Mouse (Mus musculus): ENCODE measurements around the gene Cd300a. TPM values are rescaled to one million over a fixed set of nuclear protein-coding genes. Genes with fewer than 3 reads are reported as not detected.

Cd300a gene
- polyA plus RNA-seq, 1 experiment: 239 TPM

- Histone ChIP-seq H3K27ac (ENCODE audit: insufficient read depth, low read depth, low read length) (no peak overlapping the region), H3K4me3 (ENCODE audit: insufficient read depth, low read length) (no peak overlapping the region), H3K4me1 (ENCODE audit: control insufficient read depth, insufficient read depth, low read length) (peaks cover 37% of the 10 kb centered on the region)
- TF ChIP-seq CTCF (IDR thresholded peaks at IDR 0.05; ENCODE audit: low read depth, low read length) (no peak), POLR2A (IDR thresholded peaks at IDR 0.05; ENCODE audit: borderline replicate concordance, low read depth, low read length) (no peak)
These were observed 14.5 kb upstream of the Cd300a start for GRCm38 (mm10) chr11:114875301-114875801.

- Histone ChIP-seq H3K4me1 (ENCODE audit: control insufficient read depth, insufficient read depth, low read length) (peaks cover 43% of the 10 kb centered on the region), H3K27ac (ENCODE audit: insufficient read depth, low read depth, low read length) (no peak overlapping the region), H3K4me3 (ENCODE audit: insufficient read depth, low read length) (no peak overlapping the region)
- TF ChIP-seq CTCF (IDR thresholded peaks at IDR 0.05; ENCODE audit: low read depth, low read length) (no peak), POLR2A (IDR thresholded peaks at IDR 0.05; ENCODE audit: borderline replicate concordance, low read depth, low read length) (no peak)
These were observed 13.7 kb upstream of the Cd300a start for GRCm38 (mm10) chr11:114876176-114876575.

GRCm38 (mm10) chr11:114876621-114877020 lies 13.2 kb upstream of the Cd300a start:
- Histone ChIP-seq H3K4me1 (ENCODE audit: control insufficient read depth, insufficient read depth, low read length) (peaks cover 47% of the 10 kb centered on the region), H3K27ac (ENCODE audit: insufficient read depth, low read depth, low read length) (peak overlapping the region; percentile 12; the same call in 1 of the 2 replicates), H3K4me3 (ENCODE audit: insufficient read depth, low read length) (no peak overlapping the region)
- no peak for TF ChIP-seq CTCF (IDR thresholded peaks at IDR 0.05; ENCODE audit: low read depth, low read length)

- H3K4me3 ChIP-seq (ENCODE audit: insufficient read depth, low read length): no peak overlapping the region
- TF ChIP-seq CTCF (IDR thresholded peaks at IDR 0.05; ENCODE audit: low read depth, low read length) (no peak), POLR2A (IDR thresholded peaks at IDR 0.05; ENCODE audit: borderline replicate concordance, low read depth, low read length) (no peak)
- H3K27ac ChIP-seq (ENCODE audit: insufficient read depth, low read depth, low read length): peak overlapping the region; percentile 12; the same call in 1 of the 2 replicates
- peaks cover 52% of the 10 kb centered on the region for H3K4me1 ChIP-seq (ENCODE audit: control insufficient read depth, insufficient read depth, low read length)
These were observed 12.7 kb upstream of the Cd300a start for GRCm38 (mm10) chr11:114877145-114877544.

GRCm38 (mm10) chr11:114879666-114880065 lies 10.2 kb upstream of the Cd300a start:
- Histone ChIP-seq H3K27ac (ENCODE audit: insufficient read depth, low read depth, low read length) (peak overlapping the region; percentile 94), H3K4me3 (ENCODE audit: insufficient read depth, low read length) (no peak overlapping the region), H3K4me1 (ENCODE audit: control insufficient read depth, insufficient read depth, low read length) (peaks cover 71% of the 10 kb centered on the region)
- TF ChIP-seq CTCF (IDR thresholded peaks at IDR 0.05; ENCODE audit: low read depth, low read length): no peak
- no peak for TF ChIP-seq POLR2A (IDR thresholded peaks at IDR 0.05; ENCODE audit: borderline replicate concordance, low read depth, low read length)

- Histone ChIP-seq H3K27ac (ENCODE audit: insufficient read depth, low read depth, low read length) (peak overlapping the region; percentile 82), H3K4me1 (ENCODE audit: control insufficient read depth, insufficient read depth, low read length) (peaks cover 75% of the 10 kb centered on the region), H3K4me3 (ENCODE audit: insufficient read depth, low read length) (no peak overlapping the region)
- TF ChIP-seq POLR2A (IDR thresholded peaks at IDR 0.05; ENCODE audit: borderline replicate concordance, low read depth, low read length) (no peak), CTCF (IDR thresholded peaks at IDR 0.05; ENCODE audit: low read depth, low read length) (no peak)
These were observed 9.7 kb upstream of the Cd300a start for GRCm38 (mm10) chr11:114880185-114880584.

- H3K27ac ChIP-seq (ENCODE audit: insufficient read depth, low read depth, low read length): peak overlapping the region; percentile 82
- no peak overlapping the region for H3K4me3 ChIP-seq (ENCODE audit: insufficient read depth, low read length)
- TF ChIP-seq CTCF (IDR thresholded peaks at IDR 0.05; ENCODE audit: low read depth, low read length) (peak; percentile 94), POLR2A (IDR thresholded peaks at IDR 0.05; ENCODE audit: borderline replicate concordance, low read depth, low read length) (no peak)
- H3K4me1 ChIP-seq (ENCODE audit: control insufficient read depth, insufficient read depth, low read length): peaks cover 79% of the 10 kb centered on the region
These were observed 9.3 kb upstream of the Cd300a start for GRCm38 (mm10) chr11:114880589-114880988.

GRCm38 (mm10) chr11:114883251-114883789 lies 6.5 kb upstream of the Cd300a start:
- H3K27ac ChIP-seq (ENCODE audit: insufficient read depth, low read depth, low read length): peak overlapping the region; percentile 96
- TF ChIP-seq POLR2A (IDR thresholded peaks at IDR 0.05; ENCODE audit: borderline replicate concordance, low read depth, low read length) (no peak), CTCF (IDR thresholded peaks at IDR 0.05; ENCODE audit: low read depth, low read length) (no peak)
- peaks cover 77% of the 10 kb centered on the region for H3K4me1 ChIP-seq (ENCODE audit: control insufficient read depth, insufficient read depth, low read length)
- H3K4me3 ChIP-seq (ENCODE audit: insufficient read depth, low read length): no peak overlapping the region

- Histone ChIP-seq H3K4me3 (ENCODE audit: insufficient read depth, low read length) (no peak overlapping the region), H3K4me1 (ENCODE audit: control insufficient read depth, insufficient read depth, low read length) (peaks cover 75% of the 10 kb centered on the region), H3K27ac (ENCODE audit: insufficient read depth, low read depth, low read length) (peak overlapping the region; percentile 96)
- TF ChIP-seq POLR2A (IDR thresholded peaks at IDR 0.05; ENCODE audit: borderline replicate concordance, low read depth, low read length) (no peak), CTCF (IDR thresholded peaks at IDR 0.05; ENCODE audit: low read depth, low read length) (no peak)
These were observed 5.3 kb upstream of the Cd300a start for GRCm38 (mm10) chr11:114884380-114885100.

GRCm38 (mm10) chr11:114890542-114890941 lies 701 bp downstream of the Cd300a start:
- Histone ChIP-seq H3K4me1 (ENCODE audit: control insufficient read depth, insufficient read depth, low read length) (peaks cover 51% of the 10 kb centered on the region), H3K27ac (ENCODE audit: insufficient read depth, low read depth, low read length) (peak overlapping the region; percentile 99), H3K4me3 (ENCODE audit: insufficient read depth, low read length) (peak overlapping the region; percentile 94)
- TF ChIP-seq CTCF (IDR thresholded peaks at IDR 0.05; ENCODE audit: low read depth, low read length) (no peak), POLR2A (IDR thresholded peaks at IDR 0.05; ENCODE audit: borderline replicate concordance, low read depth, low read length) (no peak)

All from bone marrow macrophage, adult 2 months (primary cell).